10 mouse cellular contexts compared by ENCODE assay signal in genomic region chr4:12571881-12572280, GRCm38 (mm10).
DNase-seq lines count a peak whose midpoint lies in the region; ATAC-seq and TF ChIP-seq lines count a peak whose summit lies in the region.
"Had no signal": no experiment of that assay in that cellular context is flagged by ENCODE, and none has a peak within 500 bp of the region (broad histone marks: within the 10 kb centered on the region; RNA-seq: fewer than 3 reads in every experiment).

No protein-coding gene starts in this region.

- H3K4me2 ChIP-seq in liver, embryonic 11.5 days: no peak overlapping the region
- H3K4me2 ChIP-seq in midbrain, embryonic 13.5 days (replicated peaks): no peak overlapping the region
- H3K4me2 ChIP-seq: lung, embryonic 15.5 days had no signal

- no peak overlapping the region for H3K4me3 ChIP-seq in cerebellum, adult 2 months (replicated peaks; ENCODE audit: insufficient read depth, low read depth, low read length)
- no peak overlapping the region for H3K4me3 ChIP-seq in liver, adult 2 months (ENCODE audit: insufficient read depth, low read depth, low read length)
- H3K4me3 ChIP-seq in liver, embryonic 11.5 days (ENCODE audit: low read depth, low read length): no peak overlapping the region
- no peak overlapping the region for H3K4me3 ChIP-seq in midbrain, embryonic 13.5 days (replicated peaks)
- H3K4me3 ChIP-seq: lung, embryonic 15.5 days had no signal

- TF ChIP-seq POLR2A in cerebellum, adult 2 months (IDR thresholded peaks at IDR 0.05; ENCODE audit: borderline replicate concordance, insufficient read depth, low read length): no peak
- no peak for TF ChIP-seq POLR2A in liver, adult 2 months (IDR thresholded peaks at IDR 0.05; ENCODE audit: extremely low read depth, insufficient read depth, low read length)

- no peak overlapping the region for H3K27ac ChIP-seq in cerebellum, adult 2 months (ENCODE audit: insufficient read depth, low read length)
- no peak overlapping the region for H3K27ac ChIP-seq in liver, adult 2 months (replicated peaks; ENCODE audit: insufficient read depth, low read depth, low read length)
- H3K27ac ChIP-seq in liver, embryonic 11.5 days (ENCODE audit: low read depth, low read length): no peak overlapping the region
- no peak overlapping the region for H3K27ac ChIP-seq in midbrain, embryonic 13.5 days
- H3K27ac ChIP-seq: lung, embryonic 15.5 days had no signal

- TF ChIP-seq CTCF in cerebellum, adult 2 months (IDR thresholded peaks at IDR 0.05; ENCODE audit: borderline replicate concordance, insufficient read depth, low read depth, low read length): no peak
- TF ChIP-seq CTCF in liver, adult 2 months (IDR thresholded peaks at IDR 0.05; ENCODE audit: low read depth, low read length): peak; percentile 18; the same call in 1 of the 2 replicates

- H3K9ac ChIP-seq in liver, adult 2 months (ENCODE audit: low read depth, low read length): no peak overlapping the region
- H3K9ac ChIP-seq in liver, embryonic 11.5 days (ENCODE audit: low read depth, low read length): no peak overlapping the region
- H3K9ac ChIP-seq in midbrain, embryonic 13.5 days (replicated peaks): no peak overlapping the region
- H3K9ac ChIP-seq: lung, embryonic 15.5 days had no signal

- DNase-seq in cerebellum, postnatal 10 days: peak; percentile 28 to 34
- DNase-seq in cerebellum, adult 2 months: no peak
- DNase-seq in liver, adult 2 months (ENCODE audit: extremely low read depth, low read depth, low spot score): peak; percentile 16
- no peak for DNase-seq in liver, embryonic 11.5 days (ENCODE audit: low spot score)
- DNase-seq in adrenal gland, postnatal 14 days: peak; percentile 56
- peak; percentile 66 for DNase-seq in large intestine, adult 2 months (ENCODE audit: low read depth, low spot score)
- no peak for DNase-seq in thymus, postnatal 10 days (ENCODE audit: low spot score in 2 of 2)
- DNase-seq: cerebellum, adult 11-12 months had no signal

- H3K4me1 ChIP-seq in cerebellum, adult 2 months (ENCODE audit: control insufficient read depth, insufficient read depth, low read length): no peaks in the 10 kb centered on the region
- H3K4me1 ChIP-seq in liver, adult 2 months (ENCODE audit: control insufficient read depth, insufficient read depth, low read length): no peaks in the 10 kb centered on the region
- H3K4me1 ChIP-seq in liver, embryonic 11.5 days (replicated peaks; ENCODE audit: control insufficient read depth, insufficient read depth, low read length): no peaks in the 10 kb centered on the region
- H3K4me1 ChIP-seq in midbrain, embryonic 13.5 days (replicated peaks): peaks cover 8% of the 10 kb centered on the region
- H3K4me1 ChIP-seq: lung, embryonic 15.5 days had no signal

- no peaks in the 10 kb centered on the region for H3K9me3 ChIP-seq in liver, embryonic 11.5 days (ENCODE audit: control insufficient read depth, low read length)
- H3K9me3 ChIP-seq in midbrain, embryonic 13.5 days: no peaks in the 10 kb centered on the region
- H3K9me3 ChIP-seq: lung, embryonic 15.5 days had no signal

- no peaks in the 10 kb centered on the region for H3K36me3 ChIP-seq in liver, adult 2 months (ENCODE audit: control insufficient read depth, insufficient read depth, low read length)
- H3K36me3 ChIP-seq in liver, embryonic 11.5 days (ENCODE audit: control insufficient read depth, insufficient read depth, low read length): no peaks in the 10 kb centered on the region
- H3K36me3 ChIP-seq in midbrain, embryonic 13.5 days: no peaks in the 10 kb centered on the region
- H3K36me3 ChIP-seq: lung, embryonic 15.5 days had no signal

- H3K27me3 ChIP-seq in cerebellum, adult 2 months (ENCODE audit: control insufficient read depth, insufficient read depth, low read length): no peaks in the 10 kb centered on the region
- H3K27me3 ChIP-seq in liver, adult 2 months (ENCODE audit: control insufficient read depth, insufficient read depth, low read length): no peaks in the 10 kb centered on the region
- H3K27me3 ChIP-seq in liver, embryonic 11.5 days (replicated peaks; ENCODE audit: control insufficient read depth, insufficient read depth, low read length): no peaks in the 10 kb centered on the region
- no peaks in the 10 kb centered on the region for H3K27me3 ChIP-seq in midbrain, embryonic 13.5 days
- H3K27me3 ChIP-seq: lung, embryonic 15.5 days had no signal

- H3K79me2 ChIP-seq in liver, adult 2 months (ENCODE audit: control insufficient read depth, insufficient read depth, low read length): no peaks in the 10 kb centered on the region

- no peak for ATAC-seq in liver, embryonic 11.5 days (replicated peaks; ENCODE audit: low FRiP score)
- no peak for ATAC-seq in midbrain, embryonic 13.5 days

Comparison
In these comparisons a context has a peak if more than half of its experiments do, and no peak if none do; other contexts are left out.
1. DNase-seq: peak in cerebellum, postnatal 10 days (2 of 2), liver, adult 2 months (single experiment), adrenal gland, postnatal 14 days (single experiment) and large intestine, adult 2 months (single experiment); none in cerebellum, adult 2 months (0 of 2), liver, embryonic 11.5 days (single experiment) and thymus, postnatal 10 days (0 of 2).